Mouse (Mus musculus) forebrain, embryonic 12.5 days (tissue): Measurements from ENCODE around the gene Rsbn1l. TPM values are rescaled to one million over a fixed set of nuclear protein-coding genes. Genes with fewer than 3 reads are reported as not detected.

Source experiments
- ATAC-seq: fragments of 200-750 bp; cut with Nextera tagmentation; 2 replicates; pipeline ENCODE4 v1.8.0; 2017; ENCODE audit warnings: moderate TSS enrichment; ENCODE audit not compliant: low FRiP score
- H3K27ac ChIP-seq: fragments of 300-500 bp; sonication (generic); 2 replicates; pipeline ENCODE4 v1.5.1; 2016; ENCODE audit warnings: mild to moderate bottlenecking
- H3K27me3 ChIP-seq: fragments of 300-500 bp; sonication (generic); 2 replicates; pipeline ENCODE4 v1.6.1; 2016; ENCODE audit warnings: mild to moderate bottlenecking
- H3K36me3 ChIP-seq: fragments of 300-500 bp; sonication (generic); replicated peaks from 2 replicates; pipeline ENCODE4 v1.6.1; 2016; ENCODE audit warnings: mild to moderate bottlenecking
- H3K4me1 ChIP-seq: fragments of 300-500 bp; sonication (generic); 2 replicates; pipeline ENCODE4 v1.6.1; 2016
- H3K4me2 ChIP-seq: fragments of 300-500 bp; sonication (generic); 2 replicates; pipeline ENCODE4 v1.6.1; 2016; ENCODE audit warnings: mild to moderate bottlenecking, moderate library complexity
- H3K4me3 ChIP-seq: fragments of 300-500 bp; sonication (generic); replicated peaks from 2 replicates; pipeline ENCODE4 v1.5.1; 2016; ENCODE audit warnings: mild to moderate bottlenecking
- H3K9ac ChIP-seq: fragments of 300-500 bp; sonication (generic); 2 replicates; pipeline ENCODE4 v1.6.1; 2016; ENCODE audit warnings: mild to moderate bottlenecking
- H3K9me3 ChIP-seq: fragments of 300-500 bp; sonication (generic); 2 replicates; pipeline ENCODE4 v1.6.1; 2016
- WGBS: fragments of 180-500 bp; shearing (Covaris S2); methylation state at CpG from one replicate; pipeline ENCODE4 v1.1.7; 2016; 5-methylcytosine and 5-hydroxymethylcytosine counted together
- polyA plus RNA-seq: library from polyadenylated mRNA; unstranded; fragments of >200 nt; fragmentation: Nextera tagmentation; extraction: Ambion mirVana; gene quantifications from 2 replicates; pipeline ENCODE4 v1.2.1, GENCODE M21; 2016

Gene Rsbn1l
- polyA plus RNA-seq, 1 experiment from 2014 or later: 7.3 TPM

GRCm38 (mm10) chr5:20968493-20968892 lies 12.3 kb upstream of the Rsbn1l start:
- no peaks in the 10 kb centered on the region for H3K9me3 ChIP-seq
- H3K9ac ChIP-seq: no peak overlapping the region
- no peaks in the 10 kb centered on the region for H3K27me3 ChIP-seq
- ATAC-seq: no peak
- WGBS: 82% methylated on average over 9 of the region's 9 CpGs
- no peak overlapping the region for H3K4me2 ChIP-seq
- H3K27ac ChIP-seq: no peak overlapping the region
- H3K36me3 ChIP-seq: no peaks in the 10 kb centered on the region
- H3K4me3 ChIP-seq: no peak overlapping the region
- H3K4me1 ChIP-seq: no peaks in the 10 kb centered on the region

GRCm38 (mm10) chr5:20967942-20968341 lies 11.7 kb upstream of the Rsbn1l start:
- no peaks in the 10 kb centered on the region for H3K27me3 ChIP-seq
- H3K9me3 ChIP-seq: no peaks in the 10 kb centered on the region
- H3K4me1 ChIP-seq: no peaks in the 10 kb centered on the region
- 59% methylated on average over 4 of the region's 4 CpGs for WGBS
- ATAC-seq: no peak
- H3K27ac ChIP-seq: no peak overlapping the region
- no peaks in the 10 kb centered on the region for H3K36me3 ChIP-seq
- H3K4me3 ChIP-seq: no peak overlapping the region
- H3K9ac ChIP-seq: no peak overlapping the region
- no peak overlapping the region for H3K4me2 ChIP-seq

GRCm38 (mm10) chr5:20964446-20964845 lies 8.2 kb upstream of the Rsbn1l start:
- H3K9me3 ChIP-seq: no peaks in the 10 kb centered on the region
- no peaks in the 10 kb centered on the region for H3K27me3 ChIP-seq
- H3K4me2 ChIP-seq: no peak overlapping the region
- ATAC-seq: no peak
- no peak overlapping the region for H3K27ac ChIP-seq
- H3K9ac ChIP-seq: no peak overlapping the region
- H3K4me1 ChIP-seq: no peaks in the 10 kb centered on the region
- no peaks in the 10 kb centered on the region for H3K36me3 ChIP-seq
- H3K4me3 ChIP-seq: no peak overlapping the region
- 77% methylated on average over 6 of the region's 6 CpGs for WGBS

GRCm38 (mm10) chr5:20963295-20963694 lies 7.1 kb upstream of the Rsbn1l start:
- WGBS: 86% methylated on average over 9 of the region's 9 CpGs
- Histone ChIP-seq H3K36me3 (no peaks in the 10 kb centered on the region), H3K4me2 (no peak overlapping the region), H3K4me3 (no peak overlapping the region), H3K9ac (no peak overlapping the region), H3K4me1 (no peaks in the 10 kb centered on the region), H3K9me3 (no peaks in the 10 kb centered on the region), H3K27me3 (no peaks in the 10 kb centered on the region), H3K27ac (no peak overlapping the region)
- ATAC-seq: no peak

GRCm38 (mm10) chr5:20960927-20961326 lies 4.7 kb upstream of the Rsbn1l start:
- WGBS: 86% methylated on average over 2 of the region's 2 CpGs
- no peak overlapping the region for H3K4me3 ChIP-seq
- 0 out of 2 replicates have a peak, but pooled peaks cover 3% of the 10 kb centered on the region for H3K9me3 ChIP-seq
- H3K27me3 ChIP-seq: no peaks in the 10 kb centered on the region
- H3K4me1 ChIP-seq: no peaks in the 10 kb centered on the region
- H3K9ac ChIP-seq: no peak overlapping the region
- peaks cover 4% of the 10 kb centered on the region for H3K36me3 ChIP-seq
- H3K27ac ChIP-seq: no peak overlapping the region
- no peak for ATAC-seq
- no peak overlapping the region for H3K4me2 ChIP-seq

GRCm38 (mm10) chr5:20955114-20955835 lies 923 bp downstream of the Rsbn1l start:
- H3K4me1 ChIP-seq: 0 out of 2 replicates have a peak, but pooled peaks cover 5% of the 10 kb centered on the region
- H3K4me3 ChIP-seq: no peak overlapping the region
- no peaks in the 10 kb centered on the region for H3K27me3 ChIP-seq
- 0 out of 2 replicates have a peak, but pooled peaks cover 3% of the 10 kb centered on the region for H3K9me3 ChIP-seq
- no peak overlapping the region for H3K4me2 ChIP-seq
- no peak overlapping the region for H3K9ac ChIP-seq
- no peak overlapping the region for H3K27ac ChIP-seq
- no peak for ATAC-seq
- H3K36me3 ChIP-seq: peaks cover 4% of the 10 kb centered on the region
- 83% methylated on average over 13 of the region's 13 CpGs for WGBS

GRCm38 (mm10) chr5:20952337-20952925 lies 3.8 kb downstream of the Rsbn1l start:
- H3K9ac ChIP-seq: peak overlapping the region; percentile 50
- peaks cover 4% of the 10 kb centered on the region for H3K36me3 ChIP-seq
- H3K27ac ChIP-seq: no peak overlapping the region
- H3K9me3 ChIP-seq: 0 out of 2 replicates have a peak, but pooled peaks cover 3% of the 10 kb centered on the region
- H3K4me3 ChIP-seq: peak overlapping the region; percentile 91
- 23% methylated on average over 9 of the region's 9 CpGs for WGBS
- H3K4me1 ChIP-seq: peaks cover 17% of the 10 kb centered on the region
- no peaks in the 10 kb centered on the region for H3K27me3 ChIP-seq
- peak overlapping the region; percentile 55 for H3K4me2 ChIP-seq
- no peak for ATAC-seq

GRCm38 (mm10) chr5:20951666-20952281 lies 4.4 kb downstream of the Rsbn1l start:
- H3K27ac ChIP-seq: peak overlapping the region; percentile 99
- H3K9me3 ChIP-seq: no peaks in the 10 kb centered on the region
- under 1% methylated on average over 51 of the region's 51 CpGs for WGBS
- peak overlapping the region; percentile 95 for H3K9ac ChIP-seq
- peak overlapping the region; percentile 91 for H3K4me3 ChIP-seq
- H3K27me3 ChIP-seq: no peaks in the 10 kb centered on the region
- H3K4me2 ChIP-seq: peak overlapping the region; percentile 69
- peak; percentile 99 for ATAC-seq
- peaks cover 17% of the 10 kb centered on the region for H3K4me1 ChIP-seq
- H3K36me3 ChIP-seq: peaks cover 2% of the 10 kb centered on the region

- Histone ChIP-seq H3K4me2 (peak overlapping the region; percentile 69), H3K9ac (peak overlapping the region; percentile 95), H3K36me3 (no peaks in the 10 kb centered on the region), H3K27ac (peak overlapping the region; percentile 99), H3K4me3 (peak overlapping the region; percentile 91), H3K9me3 (no peaks in the 10 kb centered on the region), H3K4me1 (peaks cover 17% of the 10 kb centered on the region), H3K27me3 (no peaks in the 10 kb centered on the region)
- under 1% methylated on average over 68 of the region's 88 CpGs for WGBS
- peak; percentile 80 for ATAC-seq
Measured at GRCm38 (mm10) chr5:20950855-20951650, 5.1 kb downstream of the Rsbn1l start.

- H3K27ac ChIP-seq: peak overlapping the region; percentile 99; the same call in 1 of the 2 replicates
- ATAC-seq: 0 out of 2 replicates have a peak, but pooled peaks have one; percentile 6
- peak overlapping the region; percentile 69 for H3K4me2 ChIP-seq
Measured at GRCm38 (mm10) chr5:20950516-20950854, 5.7 kb downstream of the Rsbn1l start.

GRCm38 (mm10) chr5:20950093-20950492 lies 6.1 kb downstream of the Rsbn1l start:
- ATAC-seq: no peak
- no peaks in the 10 kb centered on the region for H3K9me3 ChIP-seq
- H3K27me3 ChIP-seq: no peaks in the 10 kb centered on the region
- H3K36me3 ChIP-seq: no peaks in the 10 kb centered on the region
- peak overlapping the region; percentile 69 for H3K4me2 ChIP-seq
- peak overlapping the region; percentile 95 for H3K9ac ChIP-seq
- 10% methylated on average over 5 of the region's 5 CpGs for WGBS
- peak overlapping the region; percentile 91 for H3K4me3 ChIP-seq
- H3K27ac ChIP-seq: no peak overlapping the region
- peaks cover 18% of the 10 kb centered on the region for H3K4me1 ChIP-seq

More at GRCm38 (mm10) chr5:20950516-20950854, 5.7 kb downstream of the Rsbn1l start:
- Histone ChIP-seq H3K36me3 (no peaks in the 10 kb centered on the region), H3K4me1 (peaks cover 17% of the 10 kb centered on the region), H3K9me3 (no peaks in the 10 kb centered on the region), H3K9ac (peak overlapping the region; percentile 95), H3K27me3 (no peaks in the 10 kb centered on the region), H3K4me3 (peak overlapping the region; percentile 91)
- WGBS: 1% methylated on average over 9 of the region's 9 CpGs

GRCm38 (mm10) chr5:20946906-20947305 lies 9.3 kb downstream of the Rsbn1l start:
- H3K9ac ChIP-seq: no peak overlapping the region
- no peak overlapping the region for H3K4me3 ChIP-seq
- H3K27ac ChIP-seq: no peak overlapping the region
- H3K27me3 ChIP-seq: no peaks in the 10 kb centered on the region
- no peaks in the 10 kb centered on the region for H3K36me3 ChIP-seq
- no peaks in the 10 kb centered on the region for H3K9me3 ChIP-seq
- no peak overlapping the region for H3K4me2 ChIP-seq
- H3K4me1 ChIP-seq: peaks cover 14% of the 10 kb centered on the region
- ATAC-seq: no peak
- 79% methylated on average over 6 of the region's 6 CpGs for WGBS
